Mouse (Mus musculus) CH12.LX (cell line): ENCODE measurements around the gene Scyl3. TPM values are rescaled to one million over a fixed set of nuclear protein-coding genes. Genes with fewer than 3 reads are reported as not detected.

Experiments
- DNase-seq: peaks from one replicate; pipeline ENCODE4 v3.0.0-alpha.2; 2013; ENCODE audit errors: extremely low read depth
- H3K27ac ChIP-seq: 2 replicates; pipeline ENCODE4 v1.5.1; 2012; ENCODE audit warnings: low read depth, mild to moderate bottlenecking, control low read depth, moderate library complexity; ENCODE audit not compliant: insufficient read depth
- H3K27me3 ChIP-seq: replicated peaks from 2 replicates; pipeline ENCODE3; 2012; ENCODE audit warnings: inconsistent platforms
- H3K36me3 ChIP-seq, 2 experiments: replicated peaks in 1 of 2; 2 replicates each; pipeline versions ENCODE3 to v1.6.1; 2012; ENCODE audit warnings: inconsistent platforms in 1 of 2, low read length in 1 of 2, mild to moderate bottlenecking in 1 of 2, mixed read lengths in 1 of 2, moderate library complexity in 1 of 2; ENCODE audit not compliant: control insufficient read depth in 1 of 2, insufficient read depth in 1 of 2
- H3K4me1 ChIP-seq, 2 experiments: 2 replicates each; pipeline ENCODE4 v1.6.1; 2012; ENCODE audit warnings: inconsistent platforms in 1 of 2, moderate library complexity in 1 of 2; ENCODE audit not compliant: insufficient read depth in 2 of 2, control insufficient read depth in 1 of 2
- H3K4me2 ChIP-seq: 2 replicates; pipeline ENCODE4 v1.6.1; 2012; ENCODE audit warnings: low read depth, mild to moderate bottlenecking, control low read depth; ENCODE audit not compliant: poor library complexity, insufficient read depth, severe bottlenecking
- H3K4me3 ChIP-seq, 3 experiments: fragments of 150-350 bp in 1 of 3; sonication (generic) in 1 of 3; replicated peaks in 1 of 3; 2 replicates each; pipeline versions ENCODE3 to v1.5.1; 2011 to 2012; ENCODE audit warnings: low read depth in 2 of 3, low read length in 2 of 3, mild to moderate bottlenecking in 2 of 3, moderate library complexity in 2 of 3, control low read depth in 1 of 3, improper control_type of control experiment in 1 of 3, inconsistent platforms in 1 of 3, mixed read lengths in 1 of 3; ENCODE audit not compliant: poor library complexity in 1 of 3
- H3K79me2 ChIP-seq: replicated peaks from 2 replicates; pipeline ENCODE4 v1.6.1; 2012; ENCODE audit warnings: mild to moderate bottlenecking, moderate library complexity; ENCODE audit not compliant: control insufficient read depth, poor library complexity, insufficient read depth, severe bottlenecking; ENCODE audit errors: extremely low read depth
- H3K9ac ChIP-seq: 2 replicates; pipeline ENCODE4 v1.6.1; 2012; ENCODE audit warnings: low read depth, mild to moderate bottlenecking, control low read depth, moderate library complexity; ENCODE audit not compliant: insufficient read depth
- H3K9me3 ChIP-seq: replicated peaks from 2 replicates; pipeline ENCODE3; 2012; ENCODE audit warnings: low read length, inconsistent platforms, mixed read lengths
- BHLHE40 ChIP-seq: IDR thresholded peaks from 2 replicates; pipeline ENCODE4 v1.6.1; 2011; ENCODE audit warnings: mild to moderate bottlenecking, low read depth, low read length, improper control_type of control experiment
- CHD1 ChIP-seq: IDR thresholded peaks from 2 replicates; pipeline ENCODE4 v1.6.1; 2012; ENCODE audit warnings: low read depth, low read length, improper control_type of control experiment, inconsistent platforms
- CHD2 ChIP-seq: IDR thresholded peaks from 2 replicates; pipeline ENCODE4 v1.6.1; 2011; ENCODE audit warnings: low read length, improper control_type of control experiment
- ELF1 ChIP-seq: IDR thresholded peaks from 2 replicates; pipeline ENCODE4 v1.6.1; 2014; ENCODE audit warnings: low read depth, mild to moderate bottlenecking, inconsistent platforms, low read length, improper control_type of control experiment
- EP300 ChIP-seq: IDR thresholded peaks from 2 replicates; pipeline ENCODE4 v1.6.1; 2011; ENCODE audit warnings: low read length, improper control_type of control experiment
- ETS1 ChIP-seq: conservative IDR thresholded peaks from 2 replicates; pipeline ENCODE4 v1.6.1; 2012; ENCODE audit warnings: low read depth, mild to moderate bottlenecking, inconsistent platforms, low read length, improper control_type of control experiment, moderate library complexity
- IRF4 ChIP-seq: IDR thresholded peaks from 2 replicates; pipeline ENCODE4 v1.6.1; 2014; ENCODE audit warnings: low read depth, mild to moderate bottlenecking, inconsistent platforms, low read length, improper control_type of control experiment
- KAT2A ChIP-seq: IDR thresholded peaks from 2 replicates; pipeline ENCODE4 v1.6.1; 2012; ENCODE audit warnings: low read length, improper control_type of control experiment, inconsistent platforms; ENCODE audit not compliant: insufficient replicate concordance
- MXI1 ChIP-seq: IDR thresholded peaks from 2 replicates; pipeline ENCODE4 v1.6.1; 2011; ENCODE audit warnings: mild to moderate bottlenecking, low read depth, low read length, improper control_type of control experiment
- POLR2A ChIP-seq: IDR thresholded peaks from 2 replicates; pipeline ENCODE4 v1.6.1; 2011; ENCODE audit warnings: low read depth, mild to moderate bottlenecking, improper control_type of control experiment, low read length
- POLR2AphosphoS2 ChIP-seq: IDR thresholded peaks from 2 replicates; pipeline ENCODE4 v1.6.1; 2011; ENCODE audit warnings: low read depth, low read length, improper control_type of control experiment
- RCOR1 ChIP-seq: conservative IDR thresholded peaks from 2 replicates; pipeline ENCODE4 v1.6.1; 2012; ENCODE audit warnings: low read depth, mild to moderate bottlenecking, inconsistent platforms, low read length, improper control_type of control experiment
- TBP ChIP-seq: conservative IDR thresholded peaks from 2 replicates; pipeline ENCODE4 v1.6.1; 2011; ENCODE audit warnings: low read depth, low read length, improper control_type of control experiment
- USF1 ChIP-seq: IDR thresholded peaks from 2 replicates; pipeline ENCODE4 v1.6.1; 2014; ENCODE audit warnings: low read depth, mild to moderate bottlenecking, inconsistent platforms, low read length, improper control_type of control experiment
- ZMIZ1 ChIP-seq: IDR thresholded peaks from 2 replicates; pipeline ENCODE4 v1.6.1; 2012; ENCODE audit warnings: low read depth, mild to moderate bottlenecking, inconsistent platforms, low read length, improper control_type of control experiment
- dilution Hi-C: fragments of 300-500 bp; cut with MboI; formaldehyde crosslinking; loops from 2 replicates; pipeline ENCODE4 v1.14.3; 2020; ENCODE audit warnings: low sequenced_read_pairs; ENCODE audit not compliant: extremely low pct_unique_long_range_greater_than_20kb, extremely low pct_ligation_motif_present
- in situ Hi-C: fragments of 300-500 bp; cut with MboI; formaldehyde crosslinking; loops from 3 replicates; pipeline ENCODE4 v1.14.3; 2019; ENCODE audit warnings: low sequenced_read_pairs, low pct_ligation_motif_present, low pct_unique_long_range_greater_than_20kb, mixed read lengths
- polyA plus RNA-seq: library from polyadenylated mRNA; unstranded; fragments of >175 nt; gene quantifications from 2 replicates; pipeline ENCODE4 v1.2.1, GENCODE M21; 2012; ENCODE audit warnings: low read depth; ENCODE audit not compliant: insufficient read length
- total RNA-seq, 2 experiments: library from RNA; depleted of rRNA; stranded (reverse); fragments of 300-350 nt in 1 of 2; fragments of >200 nt in 1 of 2; gene quantifications; 2 replicates each; pipeline ENCODE4 v1.2.3; 2012 to 2014

Scyl3 gene
- total and polyA plus RNA-seq, 3 experiments = 11.9 to 22.2 (median 16.1) TPM

- TF ChIP-seq EP300 (no peak), IRF4 (0 out of 2 replicates have a peak, but pooled peaks have one; percentile 16), CHD1 (no peak)
- dilution Hi-C loops = no loop called here
Measured at GRCm38 (mm10) chr1:163899575-163899974, 29.3 kb upstream of the Scyl3 start.

GRCm38 (mm10) chr1:163900168-163900567 is 28.7 kb upstream of the Scyl3 start:
- TF ChIP-seq EP300 (peak; percentile 82), IRF4 (peak; percentile 76), RCOR1 (0 out of 2 replicates have a peak, but pooled peaks have one; percentile 38), CHD2 (peak; percentile 53; the same call in 1 of the 2 replicates), ELF1 (peak; percentile 40; the same call in 1 of the 2 replicates), POLR2A (no peak), TBP (no peak), BHLHE40 (no peak), USF1 (no peak)
- Histone ChIP-seq H3K27me3 (no peaks in the 10 kb centered on the region), H3K27ac (no peak overlapping the region), H3K36me3 (no peaks in the 10 kb centered on the region), H3K4me2 (no peak overlapping the region), H3K9ac (no peak overlapping the region), H3K4me3 (no peak overlapping the region), H3K79me2 (no peaks in the 10 kb centered on the region), H3K4me1 (peaks cover 12 to 35% of the 10 kb centered on the region in 2 experiments), H3K9me3 (no peaks in the 10 kb centered on the region)
- in situ Hi-C loops = no loop called here
- DNase-seq = peak; percentile 44
- dilution Hi-C loops = no loop called here

More at GRCm38 (mm10) chr1:163899575-163899974, 29.3 kb upstream of the Scyl3 start:
- Histone ChIP-seq H3K27ac (no peak overlapping the region), H3K4me3 (no peak overlapping the region), H3K27me3 (no peaks in the 10 kb centered on the region), H3K4me2 (no peak overlapping the region; the same call in 1 of the 2 replicates), H3K4me1 (peaks cover 12 to 35% of the 10 kb centered on the region in 2 experiments), H3K9ac (no peak overlapping the region), H3K9me3 (no peaks in the 10 kb centered on the region), H3K36me3 (no peaks in the 10 kb centered on the region), H3K79me2 (no peaks in the 10 kb centered on the region)
- DNase-seq = no peak
- in situ Hi-C loops = no loop called here

GRCm38 (mm10) chr1:163903411-163903810 is 25.5 kb upstream of the Scyl3 start:
- H3K79me2 ChIP-seq = no peaks in the 10 kb centered on the region
- in situ Hi-C loops (no loop called here), dilution Hi-C loops (no loop called here)
- H3K4me1 ChIP-seq = peaks cover 12 to 15% of the 10 kb centered on the region in 2 experiments
- H3K36me3 ChIP-seq = no peaks in the 10 kb centered on the region
- H3K9me3 ChIP-seq = no peaks in the 10 kb centered on the region
- DNase-seq = no peak
- TF ChIP-seq ETS1 (no peak), KAT2A (no peak), ELF1 (no peak), POLR2AphosphoS2 (no peak), ZMIZ1 (no peak), CHD2 (no peak), MXI1 (no peak), TBP (no peak)
- no peaks in the 10 kb centered on the region for H3K27me3 ChIP-seq
- H3K27ac ChIP-seq = no peak overlapping the region
- H3K9ac ChIP-seq = no peak overlapping the region
- H3K4me2 ChIP-seq = no peak overlapping the region
- H3K4me3 ChIP-seq = no peak overlapping the region
